Mouse (Mus musculus) lung, adult 2 months (tissue): ENCODE data around the gene Eef1a2. TPM values are rescaled to one million over a fixed set of nuclear protein-coding genes. Genes with fewer than 3 reads are reported as not detected.

Experiments used
- DNase-seq: peaks from one replicate; pipeline ENCODE4 v3.0.0; 2022
- H3K4me1 ChIP-seq: fragments of 200-500 bp; 2 replicates; pipeline ENCODE4 v1.6.1; 2011; ENCODE audit warnings: low read length; ENCODE audit not compliant: control insufficient read depth, insufficient read depth
- H3K4me3 ChIP-seq: fragments of 200-500 bp; replicated peaks from 2 replicates; pipeline ENCODE3; 2011; ENCODE audit warnings: low read depth, mild to moderate bottlenecking, control low read depth, low read length; ENCODE audit errors: extremely low read depth
- CTCF ChIP-seq: fragments of 200-500 bp; IDR thresholded peaks from 2 replicates; pipeline ENCODE4 v1.5.1; 2011; ENCODE audit warnings: mild to moderate bottlenecking, low read length, control low read depth; ENCODE audit not compliant: insufficient read depth
- POLR2A ChIP-seq: fragments of 200-500 bp; IDR thresholded peaks from 2 replicates; pipeline ENCODE4 v1.6.1; 2011; ENCODE audit warnings: low read depth, mild to moderate bottlenecking, control low read depth, low read length, borderline replicate concordance; ENCODE audit errors: extremely low read depth
- WGBS: fragments of 180-500 bp; shearing (Covaris S2); methylation state at CpG from one replicate; pipeline ENCODE4 v1.1.7; 2018; 5-methylcytosine and 5-hydroxymethylcytosine counted together
- polyA plus RNA-seq: library from polyadenylated mRNA; depleted of rRNA; stranded (reverse); fragments of >200 nt; gene quantifications from 2 replicates; pipeline ENCODE4 v1.2.3, GENCODE M21; 2012

Gene Eef1a2
- polyA plus RNA-seq, 1 experiment: 44.1 TPM

GRCm38 (mm10) chr2:181159771-181160170 is 3.0 kb upstream of the Eef1a2 start:
- no peaks in the 10 kb centered on the region for H3K4me1 ChIP-seq
- TF ChIP-seq POLR2A (no peak), CTCF (no peak)
- WGBS: 7% methylated on average over 2 of the region's 2 CpGs
- DNase-seq: no peak
- no peak overlapping the region for H3K4me3 ChIP-seq

GRCm38 (mm10) chr2:181159091-181159514 is 2.3 kb upstream of the Eef1a2 start:
- Histone ChIP-seq H3K4me3 (no peak overlapping the region), H3K4me1 (no peaks in the 10 kb centered on the region)
- TF ChIP-seq CTCF (no peak), POLR2A (no peak)
- 40% methylated on average over 7 of the region's 7 CpGs for WGBS
- no peak for DNase-seq

GRCm38 (mm10) chr2:181158471-181158870 is 1.7 kb upstream of the Eef1a2 start:
- no peak for DNase-seq
- no peak for TF ChIP-seq CTCF
- TF ChIP-seq POLR2A: no peak
- WGBS: 81% methylated on average over 2 of the region's 2 CpGs
- Histone ChIP-seq H3K4me1 (no peaks in the 10 kb centered on the region), H3K4me3 (no peak overlapping the region)

- DNase-seq: no peak
- Histone ChIP-seq H3K4me3 (no peak overlapping the region), H3K4me1 (no peaks in the 10 kb centered on the region)
- 66% methylated on average over 6 of the region's 6 CpGs for WGBS
- TF ChIP-seq CTCF (no peak), POLR2A (no peak)
Observed at GRCm38 (mm10) chr2:181157716-181158302, 995 bp upstream of the Eef1a2 start.

- 83% methylated on average over 4 of the region's 4 CpGs for WGBS
- no peak for TF ChIP-seq CTCF
- TF ChIP-seq POLR2A: no peak
- Histone ChIP-seq H3K4me1 (no peaks in the 10 kb centered on the region), H3K4me3 (no peak overlapping the region)
- no peak for DNase-seq
Observed at GRCm38 (mm10) chr2:181157180-181157579, 366 bp upstream of the Eef1a2 start.

GRCm38 (mm10) chr2:181155801-181156200 is 1.0 kb downstream of the Eef1a2 start:
- DNase-seq: no peak
- Histone ChIP-seq H3K4me1 (no peaks in the 10 kb centered on the region), H3K4me3 (no peak overlapping the region)
- 68% methylated on average over 4 of the region's 4 CpGs for WGBS
- no peak for TF ChIP-seq CTCF
- no peak for TF ChIP-seq POLR2A

GRCm38 (mm10) chr2:181154831-181155415 is 1.9 kb downstream of the Eef1a2 start:
- Histone ChIP-seq H3K4me3 (no peak overlapping the region), H3K4me1 (no peaks in the 10 kb centered on the region)
- 70% methylated on average over 8 of the region's 8 CpGs for WGBS
- TF ChIP-seq CTCF (no peak), POLR2A (no peak)
- DNase-seq: no peak

- Histone ChIP-seq H3K4me1 (no peaks in the 10 kb centered on the region), H3K4me3 (no peak overlapping the region)
- no peak for TF ChIP-seq CTCF
- TF ChIP-seq POLR2A: no peak
- 82% methylated on average over 3 of the region's 3 CpGs for WGBS
- DNase-seq: no peak
Observed at GRCm38 (mm10) chr2:181154361-181154760, 2.5 kb downstream of the Eef1a2 start.

GRCm38 (mm10) chr2:181153837-181154236 is 3.0 kb downstream of the Eef1a2 start:
- Histone ChIP-seq H3K4me3 (no peak overlapping the region), H3K4me1 (no peaks in the 10 kb centered on the region)
- DNase-seq: no peak
- WGBS: 4% methylated on average over 1 of the region's 1 CpGs
- TF ChIP-seq POLR2A (no peak), CTCF (peak; percentile 17; the same call in 1 of the 2 replicates)

- Histone ChIP-seq H3K4me1 (peaks cover 4% of the 10 kb centered on the region; the same call in 1 of the 2 replicates), H3K4me3 (no peak overlapping the region)
- WGBS: 74% methylated on average over 1 of the region's 1 CpGs
- TF ChIP-seq CTCF (no peak), POLR2A (no peak)
- DNase-seq: no peak
Observed at GRCm38 (mm10) chr2:181153131-181153530, 3.7 kb downstream of the Eef1a2 start.
